Mouse (Mus musculus): ENCODE measurements around the gene Kcnj5. TPM values are rescaled to one million over a fixed set of nuclear protein-coding genes. Genes with fewer than 3 reads are reported as not detected.

Gene Kcnj5
- polyA plus RNA-seq, 1 experiment from 2014 or later: 0.32 TPM

GRCm38 (mm10) chr9:32323610-32324009 lies 20.5 kb downstream of the Kcnj5 start:
- no peaks in the 10 kb centered on the region for H3K36me3 ChIP-seq (ENCODE audit: insufficient read depth)
- 46% methylated on average over 7 of the region's 7 CpGs for WGBS
- H3K9ac ChIP-seq: no peak overlapping the region

GRCm38 (mm10) chr9:32320167-32320566 lies 24.0 kb downstream of the Kcnj5 start:
- Histone ChIP-seq H3K27ac (ENCODE audit: low read depth) (peak overlapping the region; percentile 61; the same call in 1 of the 2 replicates), H3K4me3 (ENCODE audit: low read depth, low read length) (no peak overlapping the region), H3K27me3 (ENCODE audit: insufficient read depth, low read length) (no peaks in the 10 kb centered on the region), H3K4me1 (ENCODE audit: insufficient read depth) (peaks cover 3% of the 10 kb centered on the region; the same call in 1 of the 2 replicates), H3K9me3 (ENCODE audit: low read depth, low read length) (no peaks in the 10 kb centered on the region), H3K36me3 (ENCODE audit: insufficient read depth) (no peaks in the 10 kb centered on the region), H3K4me2 (no peak overlapping the region), H3K9ac (no peak overlapping the region)
- ATAC-seq (ENCODE audit: insufficient read depth) (peak; percentile 81; the same call in 1 of the 2 replicates), DNase-seq (peak; percentile 74)
- peak; percentile 33 for TF ChIP-seq CTCF (IDR thresholded peaks at IDR 0.05; ENCODE audit: low read depth)
- 39% methylated on average over 3 of the region's 3 CpGs for WGBS

More at GRCm38 (mm10) chr9:32323610-32324009, 20.5 kb downstream of the Kcnj5 start:
- Histone ChIP-seq H3K4me3 (ENCODE audit: low read depth, low read length) (no peak overlapping the region), H3K9me3 (ENCODE audit: low read depth, low read length) (no peaks in the 10 kb centered on the region), H3K27me3 (ENCODE audit: insufficient read depth, low read length) (no peaks in the 10 kb centered on the region), H3K4me2 (no peak overlapping the region), H3K4me1 (ENCODE audit: insufficient read depth) (peaks cover 3% of the 10 kb centered on the region; the same call in 1 of the 2 replicates), H3K27ac (ENCODE audit: low read depth) (no peak overlapping the region)
- ATAC-seq (ENCODE audit: insufficient read depth) (no peak; the same call in 1 of the 2 replicates), DNase-seq (peak; percentile 31)
- TF ChIP-seq CTCF (IDR thresholded peaks at IDR 0.05; ENCODE audit: low read depth): no peak

- WGBS: 84% methylated on average over 3 of the region's 3 CpGs
- no peaks in the 10 kb centered on the region for H3K36me3 ChIP-seq (ENCODE audit: insufficient read depth)
- H3K27ac ChIP-seq (ENCODE audit: low read depth): no peak overlapping the region
- H3K9me3 ChIP-seq (ENCODE audit: low read depth, low read length): no peaks in the 10 kb centered on the region
- H3K4me1 ChIP-seq (ENCODE audit: insufficient read depth): peaks cover 14% of the 10 kb centered on the region; the same call in 1 of the 2 replicates
- H3K27me3 ChIP-seq (ENCODE audit: insufficient read depth, low read length): no peaks in the 10 kb centered on the region
- ATAC-seq (ENCODE audit: insufficient read depth) (no peak), DNase-seq (no peak)
- H3K4me2 ChIP-seq: no peak overlapping the region
- no peak overlapping the region for H3K4me3 ChIP-seq (ENCODE audit: low read depth, low read length)
- no peak overlapping the region for H3K9ac ChIP-seq
- no peak for TF ChIP-seq CTCF (IDR thresholded peaks at IDR 0.05; ENCODE audit: low read depth)
These were observed 28.2 kb downstream of the Kcnj5 start for GRCm38 (mm10) chr9:32315999-32316398.

- TF ChIP-seq CTCF (IDR thresholded peaks at IDR 0.05; ENCODE audit: low read depth): no peak
- WGBS: 30% methylated on average over 3 of the region's 3 CpGs
- H3K4me1 ChIP-seq (ENCODE audit: insufficient read depth): peaks cover 13% of the 10 kb centered on the region; the same call in 1 of the 2 replicates
- no peaks in the 10 kb centered on the region for H3K27me3 ChIP-seq (ENCODE audit: insufficient read depth, low read length)
- H3K27ac ChIP-seq (ENCODE audit: low read depth): peak overlapping the region; percentile 51
- ATAC-seq (ENCODE audit: insufficient read depth) (peak; percentile 94), DNase-seq (peak; percentile 94)
- H3K4me3 ChIP-seq (ENCODE audit: low read depth, low read length): no peak overlapping the region
- no peaks in the 10 kb centered on the region for H3K9me3 ChIP-seq (ENCODE audit: low read depth, low read length)
- no peak overlapping the region for H3K9ac ChIP-seq
- no peak overlapping the region for H3K4me2 ChIP-seq
- no peaks in the 10 kb centered on the region for H3K36me3 ChIP-seq (ENCODE audit: insufficient read depth)
These were observed 30.1 kb downstream of the Kcnj5 start for GRCm38 (mm10) chr9:32314071-32314470.

- no peak overlapping the region for H3K27ac ChIP-seq (ENCODE audit: low read depth)
- H3K4me2 ChIP-seq: peak overlapping the region; percentile 39; the same call in 1 of the 2 replicates
- 39% methylated on average over 4 of the region's 4 CpGs for WGBS
- no peak overlapping the region for H3K9ac ChIP-seq
- no peak for DNase-seq
- no peak for ATAC-seq (ENCODE audit: insufficient read depth)
- TF ChIP-seq CTCF (IDR thresholded peaks at IDR 0.05; ENCODE audit: low read depth): no peak
- H3K4me3 ChIP-seq (ENCODE audit: low read depth, low read length): no peak overlapping the region
- no peaks in the 10 kb centered on the region for H3K9me3 ChIP-seq (ENCODE audit: low read depth, low read length)
- H3K36me3 ChIP-seq (ENCODE audit: insufficient read depth): no peaks in the 10 kb centered on the region
- no peaks in the 10 kb centered on the region for H3K27me3 ChIP-seq (ENCODE audit: insufficient read depth, low read length)
- peaks cover 10% of the 10 kb centered on the region; the same call in 1 of the 2 replicates for H3K4me1 ChIP-seq (ENCODE audit: insufficient read depth)
These were observed 31.9 kb downstream of the Kcnj5 start for GRCm38 (mm10) chr9:32312208-32312607.

- Histone ChIP-seq H3K9ac (no peak overlapping the region), H3K27me3 (ENCODE audit: insufficient read depth, low read length) (no peaks in the 10 kb centered on the region), H3K36me3 (ENCODE audit: insufficient read depth) (no peaks in the 10 kb centered on the region), H3K4me1 (ENCODE audit: insufficient read depth) (peaks cover 10% of the 10 kb centered on the region; the same call in 1 of the 2 replicates), H3K9me3 (ENCODE audit: low read depth, low read length) (no peaks in the 10 kb centered on the region), H3K27ac (ENCODE audit: low read depth) (no peak overlapping the region), H3K4me3 (ENCODE audit: low read depth, low read length) (no peak overlapping the region), H3K4me2 (peak overlapping the region; percentile 39; the same call in 1 of the 2 replicates)
- no peak for TF ChIP-seq CTCF (IDR thresholded peaks at IDR 0.05; ENCODE audit: low read depth)
- peak; percentile 32; the same call in 1 of the 2 replicates for ATAC-seq (ENCODE audit: insufficient read depth)
- WGBS: 24% methylated on average over 14 of the region's 14 CpGs
- peak; percentile 76 for DNase-seq
These were observed 32.4 kb downstream of the Kcnj5 start for GRCm38 (mm10) chr9:32311786-32312185.

GRCm38 (mm10) chr9:32302501-32303150 lies 41.5 kb downstream of the Kcnj5 start:
- Histone ChIP-seq H3K4me2 (no peak overlapping the region), H3K9me3 (ENCODE audit: low read depth, low read length) (no peaks in the 10 kb centered on the region), H3K27ac (ENCODE audit: low read depth) (no peak overlapping the region), H3K4me1 (ENCODE audit: insufficient read depth) (no peaks in the 10 kb centered on the region), H3K4me3 (ENCODE audit: low read depth, low read length) (no peak overlapping the region), H3K9ac (no peak overlapping the region), H3K27me3 (ENCODE audit: insufficient read depth, low read length) (no peaks in the 10 kb centered on the region), H3K36me3 (ENCODE audit: insufficient read depth) (no peaks in the 10 kb centered on the region)
- no peak for ATAC-seq (ENCODE audit: insufficient read depth)
- no peak for TF ChIP-seq CTCF (IDR thresholded peaks at IDR 0.05; ENCODE audit: low read depth)
- DNase-seq: no peak
- WGBS: 79% methylated on average over 13 of the region's 13 CpGs

Measured in lung, embryonic 14.5 days (tissue).